Mouse (Mus musculus): Measurements from ENCODE around the gene Lama4. TPM values are rescaled to one million over a fixed set of nuclear protein-coding genes. Genes with fewer than 3 reads are reported as not detected.

The Lama4 gene
- polyA plus RNA-seq, 1 experiment from 2014 or later, result 23.0 TPM

- Histone ChIP-seq H3K4me3 (no peak overlapping the region), H3K9me3 (no peaks in the 10 kb centered on the region), H3K36me3 (no peaks in the 10 kb centered on the region), H3K4me1 (replicated peaks) (no peaks in the 10 kb centered on the region), H3K27me3 (no peaks in the 10 kb centered on the region), H3K9ac (no peak overlapping the region), H3K4me2 (no peak overlapping the region), H3K27ac (replicated peaks) (no peak overlapping the region)
- peak; percentile 42; the same call in 1 of the 2 replicates for ATAC-seq (ENCODE audit: low FRiP score, low read depth)
Measured at GRCm38 (mm10) chr10:39066962-39067361, 101.6 kb downstream of the Lama4 start.

GRCm38 (mm10) chr10:39072048-39072447 lies 106.7 kb downstream of the Lama4 start:
- ATAC-seq (ENCODE audit: low FRiP score, low read depth), result no peak
- Histone ChIP-seq H3K9ac (no peak overlapping the region), H3K27ac (replicated peaks) (no peak overlapping the region), H3K9me3 (no peaks in the 10 kb centered on the region), H3K4me2 (no peak overlapping the region), H3K4me3 (no peak overlapping the region), H3K36me3 (no peaks in the 10 kb centered on the region), H3K27me3 (no peaks in the 10 kb centered on the region), H3K4me1 (replicated peaks) (no peaks in the 10 kb centered on the region)
- 89% methylated on average over 4 of the region's 4 CpGs for WGBS

GRCm38 (mm10) chr10:39096981-39097380 lies 131.7 kb downstream of the Lama4 start:
- Histone ChIP-seq H3K27me3 (no peaks in the 10 kb centered on the region), H3K9me3 (no peaks in the 10 kb centered on the region), H3K27ac (replicated peaks) (no peak overlapping the region), H3K9ac (no peak overlapping the region), H3K36me3 (no peaks in the 10 kb centered on the region; the same call in 1 of the 2 replicates), H3K4me3 (no peak overlapping the region), H3K4me2 (no peak overlapping the region), H3K4me1 (replicated peaks) (no peaks in the 10 kb centered on the region)
- ATAC-seq (ENCODE audit: low FRiP score, low read depth), result no peak
- WGBS, result 90% methylated on average over 9 of the region's 9 CpGs

GRCm38 (mm10) chr10:39098746-39099145 lies 133.4 kb downstream of the Lama4 start:
- 89% methylated on average over 10 of the region's 10 CpGs for WGBS
- Histone ChIP-seq H3K4me1 (replicated peaks) (no peaks in the 10 kb centered on the region), H3K27ac (replicated peaks) (no peak overlapping the region), H3K27me3 (no peaks in the 10 kb centered on the region), H3K9ac (no peak overlapping the region), H3K4me2 (no peak overlapping the region), H3K4me3 (no peak overlapping the region), H3K36me3 (no peaks in the 10 kb centered on the region; the same call in 1 of the 2 replicates), H3K9me3 (no peaks in the 10 kb centered on the region)
- no peak for ATAC-seq (ENCODE audit: low FRiP score, low read depth)

- H3K4me3 ChIP-seq, result no peak overlapping the region
- no peak overlapping the region for H3K9ac ChIP-seq
- no peak overlapping the region for H3K27ac ChIP-seq (replicated peaks)
- H3K36me3 ChIP-seq, result no peaks in the 10 kb centered on the region
- peaks cover 6% of the 10 kb centered on the region for H3K4me1 ChIP-seq (replicated peaks)
- no peaks in the 10 kb centered on the region for H3K27me3 ChIP-seq
- no peaks in the 10 kb centered on the region for H3K9me3 ChIP-seq
- ATAC-seq (ENCODE audit: low FRiP score, low read depth), result 0 out of 2 replicates have a peak, but pooled peaks have one; percentile 13
- 92% methylated on average over 8 of the region's 8 CpGs for WGBS
- no peak overlapping the region for H3K4me2 ChIP-seq
Measured at GRCm38 (mm10) chr10:39104803-39105449, 139.6 kb downstream of the Lama4 start.

- no peaks in the 10 kb centered on the region for H3K36me3 ChIP-seq
- WGBS, result 58% methylated on average over 3 of the region's 3 CpGs
- no peak for ATAC-seq (ENCODE audit: low FRiP score, low read depth)
Measured at GRCm38 (mm10) chr10:39106413-39106812, 141.1 kb downstream of the Lama4 start.

GRCm38 (mm10) chr10:39106935-39107334 lies 141.6 kb downstream of the Lama4 start:
- Histone ChIP-seq H3K9ac (no peak overlapping the region), H3K9me3 (no peaks in the 10 kb centered on the region), H3K27ac (replicated peaks) (no peak overlapping the region), H3K27me3 (no peaks in the 10 kb centered on the region), H3K4me2 (no peak overlapping the region), H3K4me1 (replicated peaks) (peaks cover 8% of the 10 kb centered on the region), H3K4me3 (no peak overlapping the region), H3K36me3 (no peaks in the 10 kb centered on the region)
- 43% methylated on average over 4 of the region's 4 CpGs for WGBS
- no peak for ATAC-seq (ENCODE audit: low FRiP score, low read depth)

More at GRCm38 (mm10) chr10:39106413-39106812, 141.1 kb downstream of the Lama4 start:
- Histone ChIP-seq H3K27me3 (no peaks in the 10 kb centered on the region), H3K4me2 (no peak overlapping the region), H3K9ac (no peak overlapping the region), H3K9me3 (no peaks in the 10 kb centered on the region), H3K27ac (replicated peaks) (no peak overlapping the region), H3K4me1 (replicated peaks) (peaks cover 8% of the 10 kb centered on the region), H3K4me3 (no peak overlapping the region)

GRCm38 (mm10) chr10:39108837-39109488 lies 143.6 kb downstream of the Lama4 start:
- no peak overlapping the region for H3K4me2 ChIP-seq
- H3K4me3 ChIP-seq, result no peak overlapping the region
- no peak overlapping the region for H3K9ac ChIP-seq
- peaks cover 8% of the 10 kb centered on the region for H3K4me1 ChIP-seq (replicated peaks)
- WGBS, result 62% methylated on average over 10 of the region's 10 CpGs
- H3K27ac ChIP-seq (replicated peaks), result peak overlapping the region; percentile 66; the same call in 1 of the 2 replicates
- ATAC-seq (ENCODE audit: low FRiP score, low read depth), result peak; percentile 42; the same call in 1 of the 2 replicates
- H3K9me3 ChIP-seq, result no peaks in the 10 kb centered on the region
- no peaks in the 10 kb centered on the region for H3K27me3 ChIP-seq
- no peaks in the 10 kb centered on the region for H3K36me3 ChIP-seq

- ATAC-seq (ENCODE audit: low FRiP score, low read depth), result peak; percentile 36; the same call in 1 of the 2 replicates
Measured at GRCm38 (mm10) chr10:39109489-39109874, 144.2 kb downstream of the Lama4 start.

GRCm38 (mm10) chr10:39121412-39121811 lies 156.1 kb downstream of the Lama4 start:
- H3K4me3 ChIP-seq, result no peak overlapping the region
- H3K9me3 ChIP-seq, result no peaks in the 10 kb centered on the region
- peak; percentile 65; the same call in 1 of the 2 replicates for ATAC-seq (ENCODE audit: low FRiP score, low read depth)
- H3K36me3 ChIP-seq, result 0 out of 2 replicates have a peak, but pooled peaks cover 9% of the 10 kb centered on the region
- 37% methylated on average over 4 of the region's 4 CpGs for WGBS
- no peak overlapping the region for H3K4me2 ChIP-seq
- no peaks in the 10 kb centered on the region for H3K27me3 ChIP-seq
- H3K9ac ChIP-seq, result no peak overlapping the region
- 0 out of 2 replicates have a peak, but pooled peaks cover 2% of the 10 kb centered on the region for H3K4me1 ChIP-seq (replicated peaks)
- no peak overlapping the region for H3K27ac ChIP-seq (replicated peaks)

More at GRCm38 (mm10) chr10:39109489-39109874, 144.2 kb downstream of the Lama4 start:
- Histone ChIP-seq H3K9me3 (no peaks in the 10 kb centered on the region), H3K27ac (replicated peaks) (peak overlapping the region; percentile 66), H3K4me1 (replicated peaks) (peaks cover 8% of the 10 kb centered on the region), H3K9ac (no peak overlapping the region), H3K4me3 (no peak overlapping the region), H3K36me3 (no peaks in the 10 kb centered on the region), H3K4me2 (no peak overlapping the region), H3K27me3 (no peaks in the 10 kb centered on the region)
- 46% methylated on average over 4 of the region's 4 CpGs for WGBS

- Histone ChIP-seq H3K4me2 (peak within 1 kb of the TSS; percentile 79), H3K4me3 (peak within 1 kb of the TSS; percentile 74), H3K27me3 (no peaks in the 10 kb centered on the region), H3K36me3 (peaks cover 10% of the 10 kb centered on the region; the same call in 1 of the 2 replicates), H3K4me1 (replicated peaks) (peaks cover 18% of the 10 kb centered on the region), H3K9me3 (no peaks in the 10 kb centered on the region), H3K27ac (replicated peaks) (peak within 1 kb of the TSS; percentile 85), H3K9ac (peak within 1 kb of the TSS; percentile 57)
- 4% methylated on average over 47 of the region's 47 CpGs for WGBS
- peak; percentile 95 for ATAC-seq (ENCODE audit: low FRiP score, low read depth)
Measured at GRCm38 (mm10) chr10:39133462-39134310, 168.4 kb downstream of the Lama4 start, which contains the start of the genes Fam229b and Tube1. Gene Fam229b (minus strand): TSS chr10:39133914. Gene Tube1 (plus strand): TSS chr10:39133976.

Measured in hindbrain, embryonic 15.5 days (tissue).